Mouse (Mus musculus) erythroblast, embryonic 14.5 days (primary cell): Measurements from ENCODE around the gene Ilkap.

Experiments used
- GATA1 ChIP-seq: IDR thresholded peaks from 2 replicates; pipeline ENCODE4 v1.6.1; 2012; ENCODE audit warnings: low read length, inconsistent platforms, mixed read lengths
- TAL1 ChIP-seq: IDR thresholded peaks from 3 replicates; pipeline ENCODE4 v1.6.1; 2012; ENCODE audit warnings: low read length, inconsistent platforms, mixed read lengths

DNA sequence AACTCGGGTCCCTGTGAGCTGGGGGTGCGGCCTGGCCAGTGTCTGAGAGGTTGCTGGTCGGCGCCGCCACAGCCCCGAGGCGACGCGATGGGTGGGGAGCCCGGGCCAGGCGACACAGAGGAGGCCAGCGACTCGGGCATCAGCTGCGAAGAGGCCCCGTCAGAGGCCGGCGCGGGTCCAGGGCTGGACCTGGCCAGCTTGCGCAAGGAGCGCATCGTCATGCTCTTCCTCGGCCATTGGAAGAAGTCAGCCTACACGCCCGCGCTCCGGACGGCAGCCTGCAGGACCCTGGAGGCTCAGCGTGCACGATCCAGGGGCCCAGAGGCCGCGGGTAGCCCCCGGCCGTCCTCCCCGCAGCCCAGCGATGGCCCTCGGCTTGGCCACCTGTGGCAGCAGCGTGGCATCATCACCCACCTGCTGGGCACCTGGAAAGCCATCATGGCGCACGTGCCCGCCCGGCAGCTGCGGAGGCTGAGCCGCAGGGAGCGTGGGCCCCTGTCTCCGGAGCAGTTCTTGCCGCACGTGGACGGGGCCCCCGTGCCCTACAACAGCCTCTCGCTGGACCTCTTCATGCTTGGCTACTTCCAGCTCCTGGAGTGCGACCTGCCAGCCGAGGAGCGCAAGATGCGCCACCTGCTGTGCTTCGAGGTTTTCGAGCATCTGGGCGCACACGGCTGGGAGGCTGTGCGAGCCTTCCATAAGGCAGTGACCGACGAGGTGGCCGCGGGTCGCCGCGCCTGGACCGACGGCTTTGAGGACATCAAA is 53.5 kb downstream of the Ilkap start:
- TF ChIP-seq GATA1: no peak
- no peak for TF ChIP-seq TAL1
